Mouse (Mus musculus) kidney, adult 18-20 months (tissue): ENCODE data around the gene Btbd2.

Source experiments
- DNase-seq: peaks from one replicate; pipeline ENCODE4 v3.0.0; 2021

Btbd2 gene

DNA sequence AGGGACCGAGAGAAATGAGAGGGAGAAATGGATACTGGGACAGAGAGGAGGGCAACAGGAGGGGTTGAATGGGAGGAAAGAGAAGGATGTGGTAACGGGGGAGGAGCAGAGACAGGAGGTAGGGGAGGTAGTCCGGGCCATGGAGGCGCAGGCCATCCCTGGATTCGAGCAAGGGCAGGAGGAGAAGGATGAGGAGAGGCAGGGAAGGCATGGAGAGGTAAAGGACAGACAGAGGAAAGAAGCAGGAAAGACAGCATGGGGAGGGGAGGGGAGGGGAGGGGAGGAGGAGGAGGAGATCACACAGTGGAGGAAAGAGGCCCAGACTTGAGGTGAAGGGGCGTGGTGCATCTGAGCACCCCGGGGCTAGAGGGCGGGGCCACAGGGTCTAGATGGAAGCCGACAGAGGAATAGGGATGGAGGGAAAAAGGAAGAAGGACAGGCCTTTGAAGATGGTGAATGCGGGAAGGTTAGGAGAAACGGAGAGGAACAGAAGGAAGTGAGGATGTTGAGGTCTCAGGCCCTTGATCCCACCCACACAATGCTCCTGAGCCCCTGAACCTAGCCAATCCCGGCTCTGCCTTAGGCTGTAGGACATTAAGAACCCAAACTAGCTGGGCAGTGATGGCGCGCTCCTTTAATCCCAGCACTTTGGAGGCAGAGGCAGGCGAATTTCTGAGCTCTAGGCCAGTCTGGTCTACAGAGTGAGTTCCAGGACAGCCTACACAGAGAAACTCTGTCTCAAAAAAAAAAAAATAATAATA is at the start of gene Btbd2:
Btbd2 (minus strand) TSS at position 209 of the 761 bp plus-strand sequence.
- no peak for DNase-seq

DNA sequence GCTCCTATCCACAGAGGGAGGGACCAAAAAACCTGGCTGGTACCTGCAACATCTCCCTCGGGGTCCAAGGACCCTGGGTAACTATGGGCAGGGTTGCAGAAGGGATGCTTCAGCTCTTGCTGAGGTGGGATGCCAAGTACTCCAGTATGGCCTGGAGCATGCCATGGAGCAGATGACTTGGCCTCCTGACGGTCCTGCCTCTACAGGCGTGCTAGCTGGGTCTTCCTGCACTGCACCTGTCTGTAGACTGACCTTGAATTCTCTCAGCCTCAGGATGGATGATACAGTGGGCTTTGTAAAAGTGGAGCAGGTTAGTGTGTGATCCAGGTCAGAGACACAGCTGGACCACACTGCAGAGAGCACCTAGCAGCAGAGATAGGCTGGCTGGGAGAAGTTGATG is 48.6 kb upstream of the Btbd2 start:
- DNase-seq, result no peak

DNA sequence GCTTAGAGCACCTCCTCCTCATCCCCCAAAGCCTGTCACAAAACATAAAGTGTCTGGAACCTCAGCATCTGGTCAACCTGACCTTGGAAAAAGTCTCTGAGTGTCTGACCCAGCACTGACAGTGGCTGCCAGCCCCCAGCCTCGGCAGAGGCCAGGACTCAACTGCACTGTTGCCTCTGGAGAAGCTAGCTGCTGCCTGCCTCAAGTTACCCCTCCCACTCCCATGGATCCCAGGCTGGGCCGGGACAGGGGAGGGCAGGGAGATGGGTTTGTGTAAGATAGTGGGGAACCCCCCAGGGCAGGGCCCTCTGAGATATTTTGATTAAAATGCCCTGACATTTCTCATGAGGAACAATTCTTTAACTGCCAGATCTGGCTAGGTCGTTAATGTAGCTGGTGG is 48.2 kb upstream of the Btbd2 start:
- DNase-seq, result no peak

DNA sequence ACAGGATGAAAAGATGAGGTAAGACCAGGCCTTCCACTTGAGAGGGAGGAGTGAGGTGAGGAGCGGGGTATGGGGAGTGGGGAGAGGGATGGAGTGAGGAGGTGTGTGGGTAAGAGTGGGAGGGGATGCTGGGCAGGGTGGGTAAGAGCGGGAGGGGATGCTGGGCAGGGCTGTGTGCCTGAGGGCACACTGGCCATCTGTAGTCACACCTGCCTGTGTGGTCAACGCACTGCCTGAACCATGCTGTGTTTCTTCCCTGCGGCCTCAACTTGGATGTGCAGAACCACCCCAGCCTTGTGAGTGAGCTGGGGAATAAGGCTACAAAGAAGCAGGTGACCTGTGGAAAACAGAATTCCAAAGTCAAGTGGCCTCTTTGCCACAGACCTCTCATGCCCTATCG is 47.5 kb upstream of the Btbd2 start:
- no peak for DNase-seq

DNA sequence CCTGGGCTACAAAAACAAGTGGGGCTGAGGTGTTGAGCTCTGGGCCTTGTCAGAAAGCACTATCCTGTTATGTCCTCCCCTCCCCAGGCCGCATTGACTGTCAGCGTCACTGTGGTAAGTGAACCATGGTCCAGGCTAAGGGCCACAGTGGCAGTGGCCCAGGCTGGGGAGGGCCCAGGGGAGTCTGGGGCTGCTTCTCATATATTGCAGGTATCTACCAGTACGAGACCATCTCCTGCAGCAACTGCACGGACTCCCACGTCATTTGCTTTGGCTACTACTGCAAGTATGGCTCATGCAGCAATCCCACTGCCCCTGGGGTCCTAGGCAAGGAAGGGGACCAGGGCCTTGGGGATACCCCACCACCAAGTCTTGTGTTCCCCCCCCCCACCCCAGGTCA is 46.8 kb upstream of the Btbd2 start:
- DNase-seq, result no peak

DNA sequence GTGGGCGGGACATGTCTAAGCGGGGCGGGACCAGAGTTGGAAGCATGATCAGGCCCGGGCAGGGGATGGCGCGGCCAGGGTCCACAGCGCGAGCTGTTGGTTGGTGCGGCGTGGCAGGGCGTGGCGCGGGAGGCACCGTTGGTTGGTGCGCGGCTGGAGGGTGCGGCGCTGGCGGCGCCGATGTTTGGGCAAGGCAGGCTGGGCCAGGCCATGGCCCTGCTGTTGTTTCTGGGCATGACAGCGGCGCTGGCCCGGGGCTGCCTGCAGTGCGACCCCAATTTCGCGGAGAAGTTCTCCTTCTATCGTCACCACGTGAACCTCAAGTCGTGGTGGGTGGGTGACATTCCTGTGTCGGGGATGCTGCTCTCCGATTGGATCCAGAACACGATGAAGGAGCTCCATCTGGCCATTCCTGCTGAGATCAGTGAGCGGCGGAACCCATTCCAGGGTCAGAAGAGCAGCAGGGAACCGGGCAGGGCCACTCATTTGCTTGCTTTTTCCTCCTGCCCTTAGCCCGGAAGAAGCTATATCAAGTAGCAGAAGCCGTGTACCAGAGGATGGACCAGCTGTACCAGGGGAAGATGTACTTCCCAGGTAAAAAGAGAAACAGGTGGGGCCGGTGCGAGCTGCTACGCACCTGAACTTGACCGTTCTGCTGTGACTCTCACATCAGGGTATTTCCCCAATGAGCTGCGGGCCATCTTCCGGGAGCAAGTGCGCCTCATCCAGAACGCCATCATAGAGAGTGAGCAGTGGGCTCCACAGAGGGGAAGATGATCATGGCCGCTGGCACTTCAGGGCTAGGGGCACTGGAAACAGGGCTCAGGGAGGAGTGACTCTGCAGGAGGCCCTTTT is 45.9 kb upstream of the Btbd2 start:
- DNase-seq, result peak; percentile 97

DNA sequence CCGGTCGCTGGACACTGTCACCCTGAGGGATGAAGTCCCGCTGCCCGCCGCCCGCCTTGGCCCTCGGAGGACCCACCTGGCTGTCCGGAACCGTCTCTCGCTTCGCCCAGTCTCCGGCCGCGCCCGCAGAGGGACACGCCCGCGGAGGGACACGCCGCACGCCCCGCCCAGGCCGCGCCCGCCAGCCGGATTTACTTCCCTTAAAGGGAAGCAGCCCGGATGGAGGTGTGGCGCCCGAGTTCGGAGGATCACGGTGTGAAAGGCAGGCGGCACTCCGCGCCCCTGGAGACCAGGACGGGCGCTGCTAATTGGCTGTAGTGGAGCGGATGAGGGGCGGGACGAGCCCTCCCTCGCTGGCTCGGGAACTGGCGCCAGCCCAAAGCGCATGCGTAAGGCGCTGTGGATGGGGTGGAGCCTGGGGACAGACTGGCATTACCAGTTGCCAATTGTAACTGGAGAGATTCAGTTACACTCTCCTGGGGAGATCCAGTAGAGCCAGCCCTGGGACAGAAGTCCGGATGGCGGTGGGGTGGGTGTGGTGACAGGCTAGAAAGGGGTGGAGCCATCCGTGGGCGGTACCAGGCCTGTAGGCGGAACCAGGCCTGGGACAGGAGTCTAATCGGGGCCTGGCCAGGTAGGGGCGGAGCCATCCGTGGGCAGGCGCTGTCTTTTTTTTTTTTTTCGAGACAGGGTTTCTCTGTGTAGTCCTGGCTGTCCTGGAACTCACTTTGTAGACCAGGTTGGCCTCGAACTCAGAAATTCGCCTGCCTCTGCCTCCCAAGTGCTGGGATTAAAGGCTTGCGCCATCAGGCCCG is 45.1 kb upstream of the Btbd2 start, which contains the start of the genes Mob3a and Izumo4:
Mob3a (minus strand) TSS at position 257 of the 815 bp plus-strand sequence.
Izumo4 (plus strand) TSS at position 464 of the 815 bp plus-strand sequence.
- DNase-seq, result peak; percentile 99

DNA sequence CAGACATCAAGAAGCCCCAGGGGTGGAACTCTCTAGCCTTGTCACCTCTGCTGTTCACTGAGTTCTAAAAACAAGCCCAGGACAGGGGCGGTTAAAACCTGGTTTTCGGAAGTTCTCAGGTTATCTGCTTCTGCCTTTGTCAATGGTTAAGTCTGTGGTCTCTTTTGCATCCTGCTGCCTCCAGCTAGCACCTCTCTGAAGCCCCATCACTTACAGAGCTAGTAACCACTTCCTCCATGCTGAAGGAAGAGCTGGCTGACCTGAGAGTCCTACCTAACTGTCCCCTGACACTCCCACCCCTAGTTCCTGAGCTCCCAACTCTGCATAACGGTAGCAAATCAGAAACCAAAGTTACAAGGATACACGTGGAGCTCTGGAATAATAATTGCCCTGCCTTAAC is 43.9 kb upstream of the Btbd2 start:
- DNase-seq, result no peak

DNA sequence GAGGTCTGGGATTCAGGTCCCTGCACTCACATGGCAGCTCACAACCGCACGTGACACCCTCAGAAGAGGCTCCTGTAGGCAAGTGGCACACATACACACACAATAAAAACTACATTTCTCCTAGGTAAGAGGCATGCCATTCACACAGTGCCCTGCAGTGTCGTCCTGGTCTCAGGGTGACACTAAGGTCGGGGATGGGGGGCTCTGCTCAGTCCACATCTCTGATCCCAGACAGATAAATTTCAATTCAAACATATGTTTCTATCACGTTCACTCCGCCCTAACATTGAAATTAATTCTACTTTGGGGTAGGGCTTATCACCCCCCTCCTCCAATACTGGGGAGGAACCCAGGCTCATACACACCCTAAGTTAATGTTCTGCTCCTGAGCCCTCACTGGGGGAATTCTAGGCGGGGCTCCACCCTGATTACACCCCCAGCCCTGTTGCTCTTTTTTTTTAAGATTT is 43.2 kb upstream of the Btbd2 start:
- no peak for DNase-seq

DNA sequence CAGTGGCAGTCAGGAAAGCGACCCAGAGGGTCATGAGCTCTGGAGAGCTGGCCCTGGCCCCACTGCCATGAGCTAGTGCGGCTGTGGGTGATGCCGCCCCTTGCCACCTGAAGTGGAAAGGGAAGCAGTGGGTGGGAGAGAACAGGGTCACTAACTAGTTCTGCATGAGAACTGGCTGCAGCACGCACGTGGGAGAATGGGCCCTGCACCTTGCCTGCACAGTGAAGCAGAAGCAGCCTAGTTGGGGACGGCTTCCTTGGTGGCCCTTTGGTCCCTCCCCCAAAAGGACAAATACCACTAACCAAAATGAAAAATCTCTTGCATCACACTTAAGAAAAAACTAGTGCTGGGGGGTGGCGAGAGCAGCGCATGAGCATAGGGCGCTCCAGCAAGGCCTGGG is 41.7 kb upstream of the Btbd2 start:
- DNase-seq, result no peak

DNA sequence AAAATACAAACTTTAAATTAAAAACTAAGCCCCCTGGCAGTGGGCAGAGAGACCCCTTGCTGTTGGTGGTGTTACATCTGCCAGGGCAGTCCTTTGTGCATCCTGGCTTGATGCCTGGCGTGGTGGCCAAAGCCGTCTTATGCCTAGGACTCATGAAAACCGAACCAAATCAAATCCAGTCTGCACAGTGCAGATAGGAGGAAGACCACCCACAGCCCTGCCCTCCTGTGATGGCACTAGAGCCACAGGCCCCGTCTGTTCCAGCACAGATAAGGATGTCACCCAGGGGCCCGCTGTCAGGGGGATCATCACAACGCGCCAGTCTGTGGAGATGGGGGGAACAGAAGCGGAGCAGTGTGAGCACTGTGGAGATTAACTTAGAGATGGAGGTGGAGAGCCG is 40.9 kb upstream of the Btbd2 start:
- no peak for DNase-seq

DNA sequence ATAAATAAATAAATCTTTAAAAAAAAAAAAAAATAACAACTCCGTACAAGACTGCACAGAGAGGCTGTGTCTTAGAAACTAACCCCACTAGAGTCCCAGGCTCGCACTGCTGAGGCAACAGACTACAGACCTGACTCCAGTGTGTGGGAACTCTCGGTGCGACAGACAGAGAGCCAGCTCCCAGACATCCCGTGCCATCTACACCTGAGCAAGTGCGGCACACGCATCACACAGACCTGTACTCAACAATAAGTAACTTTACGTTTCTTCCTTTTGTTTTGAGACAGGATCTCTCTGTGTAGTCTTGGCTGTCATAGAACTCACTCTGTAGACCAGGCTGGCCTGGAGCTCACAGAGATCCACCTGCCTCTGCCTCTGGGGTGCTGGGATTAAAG is 40.5 kb upstream of the Btbd2 start:
- DNase-seq, result no peak

DNA sequence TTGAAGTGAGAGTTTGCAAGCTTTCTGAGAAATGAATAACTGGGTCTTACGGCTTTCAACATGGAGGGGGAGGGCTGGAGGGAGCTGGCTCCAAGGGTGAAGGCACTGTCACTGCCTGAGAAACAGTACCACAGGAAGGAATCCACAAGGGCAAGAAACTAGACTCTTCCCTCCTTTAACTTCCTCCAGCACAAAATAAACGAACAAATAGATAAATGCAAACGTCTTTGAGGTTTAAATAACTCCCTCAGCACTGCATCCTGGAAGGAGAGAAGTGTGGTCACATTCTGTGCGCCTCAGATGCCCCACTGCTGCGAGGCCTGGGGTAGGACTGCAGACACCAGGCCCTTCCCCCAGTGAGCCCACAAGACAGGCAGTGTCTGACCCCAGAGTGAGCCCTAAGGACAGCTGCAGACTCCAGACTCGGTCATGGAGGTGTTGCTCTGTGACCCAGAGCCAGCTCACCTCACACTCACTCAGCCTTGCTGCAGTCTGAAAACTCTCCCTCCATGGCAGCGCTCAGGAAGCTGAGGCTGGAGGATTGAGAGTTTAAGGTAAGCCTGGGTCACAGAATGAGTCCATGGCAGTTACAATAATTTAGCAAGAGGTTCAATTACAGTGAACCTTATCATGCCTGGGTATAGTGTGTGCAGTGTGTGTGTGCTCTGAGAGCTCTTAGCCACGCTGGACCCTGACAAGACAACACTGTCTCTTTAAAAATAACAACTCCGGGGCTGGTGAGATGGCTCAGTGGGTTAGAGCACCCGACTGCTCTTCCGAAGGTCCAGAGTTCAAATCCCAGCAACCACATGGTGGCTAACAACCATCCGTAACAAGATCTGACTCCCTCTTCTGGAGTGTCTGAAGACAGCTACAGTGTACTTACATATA is 39.9 kb upstream of the Btbd2 start:
- DNase-seq, result no peak

DNA sequence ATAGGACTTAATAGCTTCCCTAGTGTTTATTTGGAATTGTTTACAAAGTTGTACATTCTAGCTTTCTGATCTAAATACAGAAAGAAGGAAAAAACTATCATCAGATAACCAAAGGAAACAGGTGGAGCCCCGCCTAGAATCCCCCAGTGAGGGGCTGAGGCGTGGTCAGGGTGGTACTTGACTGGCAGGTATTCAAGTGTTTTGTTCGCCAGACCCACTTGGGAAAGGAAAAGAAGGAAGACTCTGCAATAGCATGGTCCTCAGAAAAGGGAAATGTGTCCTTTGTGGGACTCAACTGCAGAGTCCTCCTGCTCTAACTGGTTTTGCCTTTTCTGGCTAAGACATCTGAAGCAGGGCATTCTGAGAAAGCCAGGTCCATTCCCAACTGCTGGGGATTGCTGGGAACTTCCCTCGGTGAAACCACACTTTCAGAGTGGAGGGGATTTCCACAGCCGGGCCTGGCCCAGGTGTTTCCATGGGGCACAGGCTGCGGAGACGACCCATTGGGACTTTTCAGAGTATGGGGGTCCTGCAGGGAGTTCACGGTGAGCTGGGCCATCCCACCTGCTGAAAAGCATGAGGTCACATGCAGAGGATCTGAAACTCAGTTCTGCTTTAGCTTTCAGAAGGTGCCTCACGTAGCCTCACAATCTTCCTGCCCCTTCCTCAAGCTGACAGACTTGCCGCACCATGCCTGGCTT is 39.1 kb upstream of the Btbd2 start:
- no peak for DNase-seq

DNA sequence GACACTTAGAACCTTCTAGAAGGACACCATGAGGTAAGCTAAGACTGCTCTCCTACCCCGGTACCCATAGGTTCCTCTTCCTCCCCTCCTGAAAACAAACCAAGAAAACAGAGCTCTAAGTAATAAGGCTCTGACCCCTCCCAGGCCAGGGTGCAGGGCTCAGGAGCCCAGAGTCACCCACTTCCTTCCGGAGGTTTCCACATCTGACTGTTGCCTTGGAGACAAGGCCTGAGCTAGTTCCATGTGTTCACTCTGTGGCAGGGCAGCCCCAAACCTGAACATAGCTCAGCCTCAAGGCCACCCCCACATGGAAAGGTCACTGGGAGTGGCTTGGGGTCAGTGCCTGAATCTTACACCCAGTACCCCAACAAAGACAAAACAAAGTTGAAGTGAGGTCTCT is 38.3 kb upstream of the Btbd2 start:
- DNase-seq, result no peak

DNA sequence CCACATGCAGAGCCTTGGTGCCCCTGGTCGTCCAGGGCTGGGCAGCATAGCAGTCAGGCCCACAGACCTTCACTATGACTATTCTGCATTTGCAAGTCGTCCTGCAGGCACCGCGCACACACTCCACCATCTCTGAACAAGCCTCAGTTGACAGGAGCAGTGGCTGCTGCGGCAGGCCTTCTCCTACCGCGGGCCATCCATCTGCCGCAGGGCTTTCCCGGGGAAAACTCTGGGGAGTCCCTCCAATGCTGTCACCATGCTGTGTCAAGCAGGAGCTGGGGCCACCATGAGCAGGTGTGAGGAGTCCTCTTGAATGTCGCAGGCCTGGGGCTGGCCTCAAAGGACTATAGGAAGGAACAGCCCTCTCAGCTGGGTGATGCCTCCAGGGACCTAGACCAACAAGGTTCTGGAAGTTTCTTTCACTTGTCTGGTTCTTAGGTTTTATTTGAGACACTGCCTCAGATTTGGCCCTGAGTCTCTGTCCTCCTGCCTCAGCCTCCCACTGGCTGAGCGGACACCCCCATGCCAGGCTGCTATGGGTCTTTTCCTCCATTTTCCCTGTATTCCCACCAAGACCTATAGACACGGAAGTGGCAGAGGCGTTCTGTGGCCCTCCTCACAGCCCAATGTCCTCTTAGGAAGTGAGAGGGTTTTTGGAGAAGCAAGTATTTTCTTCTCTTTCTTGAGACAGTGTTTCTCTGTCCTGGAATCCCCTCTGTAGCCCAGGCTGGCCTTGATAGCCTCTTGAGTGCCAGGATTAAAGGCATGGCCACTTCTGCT is 37.5 kb upstream of the Btbd2 start:
- DNase-seq, result no peak

DNA sequence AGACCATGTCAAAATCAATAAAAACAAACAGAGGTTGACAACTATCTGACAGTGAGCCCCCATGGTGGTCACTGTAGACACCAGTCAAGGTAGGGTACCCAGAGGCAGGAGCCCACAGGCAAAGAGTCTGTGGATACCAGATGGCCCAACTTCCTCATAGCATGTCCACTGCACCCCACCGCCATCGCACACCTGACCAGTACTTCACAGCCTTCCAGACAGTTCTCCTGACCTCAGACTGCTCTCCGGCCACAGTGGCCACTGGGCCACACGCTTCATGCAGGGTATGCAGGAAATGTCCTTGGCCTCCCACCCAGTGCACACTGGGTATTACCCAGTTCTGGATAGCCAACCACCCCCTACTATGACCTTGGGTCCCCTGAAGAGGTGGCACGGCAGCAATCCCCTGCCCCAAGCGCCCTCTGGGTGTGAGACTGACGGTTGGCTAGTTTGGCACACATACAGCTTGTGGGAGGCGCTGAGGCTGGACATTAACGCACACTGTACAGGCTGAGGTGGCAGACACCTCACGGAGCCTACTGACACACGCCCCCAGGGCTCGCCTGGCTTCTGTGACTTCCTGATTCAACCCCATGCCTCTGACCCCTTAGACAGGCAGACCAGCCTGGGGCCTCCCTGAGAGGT is 36.7 kb upstream of the Btbd2 start:
- peak; percentile 50 for DNase-seq

DNA sequence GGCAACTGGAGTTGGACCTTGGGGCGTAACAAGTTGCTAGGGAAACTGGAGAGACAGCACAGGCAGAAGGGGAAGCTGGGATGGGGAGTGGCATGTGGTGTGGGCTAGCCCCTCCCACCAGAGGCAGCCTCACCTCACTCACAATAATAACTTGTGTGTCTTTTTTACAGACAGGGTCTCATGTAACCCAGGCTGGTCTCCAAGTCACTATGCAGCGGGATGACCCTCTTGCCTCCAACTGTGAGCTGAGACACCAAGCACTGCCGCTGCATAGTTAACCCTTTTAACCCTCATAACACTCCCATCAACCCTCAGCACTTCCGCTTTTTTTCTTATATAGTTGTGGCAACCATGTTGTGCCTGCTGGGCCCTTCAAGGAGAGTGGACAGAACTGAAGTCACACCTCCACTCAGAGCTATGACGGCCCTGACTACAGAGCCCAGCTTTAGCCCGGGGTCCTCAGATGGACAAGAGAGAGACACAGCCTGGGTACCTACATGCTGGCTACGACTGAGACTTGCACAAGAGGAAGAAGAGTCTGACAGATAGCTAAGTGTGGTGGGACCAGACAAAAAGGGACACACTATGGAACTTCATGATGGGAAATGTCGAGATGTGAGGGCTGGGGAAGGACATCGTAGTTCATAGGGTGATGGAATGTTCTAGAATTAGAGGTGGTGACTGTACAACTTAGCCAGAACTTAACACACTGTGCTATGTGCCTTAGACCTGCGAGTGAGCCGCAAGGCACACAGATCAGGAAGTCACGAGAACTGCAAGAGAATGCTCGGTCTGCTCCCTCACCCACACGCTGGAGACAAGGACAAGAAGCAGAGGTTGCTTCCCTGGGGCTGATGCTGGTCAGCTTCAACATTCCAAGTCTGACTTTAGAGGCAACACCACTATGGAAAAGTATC is 35.6 kb upstream of the Btbd2 start:
- no peak for DNase-seq

DNA sequence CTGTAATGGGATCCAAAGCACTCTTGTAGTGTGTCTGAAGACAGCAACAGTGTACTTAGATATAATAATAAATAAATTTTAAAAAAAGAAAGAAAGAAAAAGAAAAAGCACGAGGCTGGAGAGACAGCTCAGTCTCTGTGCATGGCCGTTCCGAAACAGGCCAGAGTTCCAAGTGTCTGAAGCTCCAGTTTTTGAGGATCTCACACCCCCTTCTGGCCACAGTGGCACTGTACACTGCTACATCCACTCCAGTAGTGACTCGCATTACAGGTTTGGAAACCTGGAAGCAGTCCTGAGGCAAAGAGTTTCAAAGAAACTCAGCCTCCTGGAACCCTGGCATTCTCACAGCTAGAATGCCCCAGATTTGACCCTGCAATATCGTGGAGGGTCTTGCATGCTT is 31.0 kb upstream of the Btbd2 start:
- DNase-seq, result peak; percentile 84
